ENCODE assay signal across 10 mouse cellular contexts in the genomic region with DNA sequence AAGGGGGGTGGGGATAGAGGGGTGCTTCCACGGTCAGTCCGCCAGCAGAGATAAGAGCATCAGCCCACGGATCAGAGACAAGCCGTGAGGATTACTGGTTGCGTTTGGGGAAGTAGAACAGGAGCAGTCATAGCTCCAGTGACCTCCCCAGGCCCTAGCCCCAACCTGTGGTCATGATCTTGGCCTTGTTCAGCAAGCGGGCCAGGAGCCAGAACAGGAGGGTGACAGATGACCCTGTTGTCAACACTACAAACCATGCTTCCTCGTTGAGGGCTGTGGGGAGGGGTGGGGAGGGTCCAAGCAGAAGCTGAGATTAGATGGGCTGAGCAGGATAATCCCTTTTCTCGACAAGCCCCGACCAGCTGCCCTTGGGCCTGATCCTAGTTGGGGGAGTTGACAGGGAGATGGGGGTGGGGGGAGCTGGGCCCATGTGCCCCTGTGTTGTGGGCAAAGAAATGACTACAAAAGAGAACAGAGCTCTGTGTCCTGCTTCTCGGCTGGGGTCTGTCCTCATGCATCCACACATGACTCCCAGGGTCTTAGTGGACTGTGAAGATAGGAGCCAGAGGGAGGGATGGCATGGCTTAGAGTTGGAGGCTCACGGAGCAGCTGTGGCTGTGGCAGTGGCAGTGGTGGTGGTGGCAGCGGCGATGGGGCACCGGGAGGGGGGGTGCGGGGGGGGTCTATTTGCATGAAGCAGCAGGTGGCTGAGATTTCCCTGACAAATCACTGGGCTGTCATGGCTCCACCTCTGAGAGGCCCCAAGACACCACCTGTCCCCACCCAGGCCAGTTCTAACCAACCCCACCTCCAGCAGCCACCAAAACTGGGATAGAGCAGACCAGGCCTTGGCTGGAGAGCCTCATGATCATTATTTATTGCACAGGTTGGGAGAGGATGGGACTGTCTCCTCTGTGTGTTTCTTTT. TPM values are rescaled to one million over a fixed set of nuclear protein-coding genes. Genes with fewer than 3 reads are reported as not detected.
DNase-seq lines count a peak whose midpoint lies in the region; ATAC-seq lines count a peak whose summit lies in the region.
"Had no signal": no experiment of that assay in that cellular context is flagged by ENCODE, and none has a peak within 500 bp of the region (broad histone marks: within the 10 kb centered on the region; RNA-seq: fewer than 3 reads in every experiment).

A gene (minus strand): TSS at position 35 of the 927 bp plus-strand sequence.

- peaks cover 35% of the 10 kb centered on the region for H3K36me3 ChIP-seq in embryonic facial prominence, embryonic 13.5 days
- peaks cover 23% of the 10 kb centered on the region for H3K36me3 ChIP-seq in hindbrain, embryonic 12.5 days
- H3K36me3 ChIP-seq in neural tube, embryonic 12.5 days: peaks cover 8% of the 10 kb centered on the region

- no peaks in the 10 kb centered on the region for H3K9me3 ChIP-seq in embryonic facial prominence, embryonic 13.5 days
- H3K9me3 ChIP-seq in hindbrain, embryonic 12.5 days (replicated peaks): no peaks in the 10 kb centered on the region
- no peaks in the 10 kb centered on the region for H3K9me3 ChIP-seq in neural tube, embryonic 12.5 days

- H3K27ac ChIP-seq in embryonic facial prominence, embryonic 13.5 days: no peak within 1 kb of the TSS
- H3K27ac ChIP-seq in hindbrain, embryonic 12.5 days: 0 out of 2 replicates have a peak within 1 kb of the TSS, but pooled peaks have one; percentile 40
- no peak within 1 kb of the TSS for H3K27ac ChIP-seq in neural tube, embryonic 12.5 days

- peak within 1 kb of the TSS; percentile 58 for H3K9ac ChIP-seq in embryonic facial prominence, embryonic 13.5 days
- H3K9ac ChIP-seq in hindbrain, embryonic 12.5 days: peak within 1 kb of the TSS; percentile 47
- peak within 1 kb of the TSS; percentile 38; the same call in 1 of the 2 replicates for H3K9ac ChIP-seq in neural tube, embryonic 12.5 days

- peak within 1 kb of the TSS; percentile 28 for H3K4me2 ChIP-seq in embryonic facial prominence, embryonic 13.5 days
- H3K4me2 ChIP-seq in hindbrain, embryonic 12.5 days (replicated peaks): peak within 1 kb of the TSS; percentile 21; the same call in 1 of the 2 replicates
- H3K4me2 ChIP-seq in neural tube, embryonic 12.5 days (replicated peaks): peak within 1 kb of the TSS; percentile 28

- ATAC-seq in embryonic facial prominence, embryonic 13.5 days (ENCODE audit: insufficient number of reproducible peaks, insufficient read depth, low FRiP score, low TSS enrichment, low read depth): no peak
- 0 out of 2 replicates have a peak, but pooled peaks have one; percentile 7 for ATAC-seq in hindbrain, embryonic 12.5 days (ENCODE audit: low FRiP score)
- peak; percentile 27; the same call in 1 of the 2 replicates for ATAC-seq in neural tube, embryonic 12.5 days (ENCODE audit: low FRiP score, low read depth)

- no peaks in the 10 kb centered on the region for H3K27me3 ChIP-seq in embryonic facial prominence, embryonic 13.5 days
- H3K27me3 ChIP-seq in hindbrain, embryonic 12.5 days: peaks cover 8% of the 10 kb centered on the region; the same call in 1 of the 2 replicates
- H3K27me3 ChIP-seq in neural tube, embryonic 12.5 days (replicated peaks): 0 out of 2 replicates have a peak, but pooled peaks cover 6% of the 10 kb centered on the region

- DNase-seq in gastrocnemius, postnatal 4 days (ENCODE audit: low spot score in 2 of 2): no peak
- DNase-seq in gastrocnemius, postnatal 25 days: no peak
- no peak for DNase-seq in layer of hippocampus, postnatal 25 days (ENCODE audit: extremely low spot score in 1 of 2, low spot score in 1 of 2)
- no peak for DNase-seq in left cerebral cortex, postnatal 25 days (ENCODE audit: low spot score in 2 of 2)
- DNase-seq in kidney, postnatal 10 days: no peak
- DNase-seq: kidney, postnatal 25 days had no signal

- intact Hi-C loops in left cerebral cortex, postnatal 25 days (cut with DNase I): no loop called here

- no peak within 1 kb of the TSS for H3K4me3 ChIP-seq in embryonic facial prominence, embryonic 13.5 days
- H3K4me3 ChIP-seq in hindbrain, embryonic 12.5 days: no peak within 1 kb of the TSS
- no peak within 1 kb of the TSS for H3K4me3 ChIP-seq in neural tube, embryonic 12.5 days
- H3K4me3 ChIP-seq: myocyte had no signal

- WGBS in embryonic facial prominence, embryonic 13.5 days: 25% methylated on average over 15 of the region's 15 CpGs
- WGBS in hindbrain, embryonic 12.5 days: 33% methylated on average over 15 of the region's 15 CpGs
- WGBS in neural tube, embryonic 12.5 days: 42% methylated on average over 15 of the region's 15 CpGs

- H3K4me1 ChIP-seq in embryonic facial prominence, embryonic 13.5 days: peaks cover 22% of the 10 kb centered on the region
- peaks cover 19% of the 10 kb centered on the region for H3K4me1 ChIP-seq in hindbrain, embryonic 12.5 days
- peaks cover 14% of the 10 kb centered on the region for H3K4me1 ChIP-seq in neural tube, embryonic 12.5 days

RNA-seq across cellular contexts. Expression of the gene that starts here (rescaled TPM):
- total RNA-seq in gastrocnemius, postnatal 4 days (2021): 10 to 100 TPM; 13.6 to 14.3 TPM
- 1 to 10 TPM; 1.6 to 1.7 TPM for total RNA-seq in gastrocnemius, postnatal 25 days (2021)
- 0.25 and 0.52 TPM in 2 replicates for polyA plus RNA-seq in embryonic facial prominence, embryonic 13.5 days (2015; fragmentation: Nextera tagmentation; extraction: Ambion mirVana)
- polyA plus RNA-seq in hindbrain, embryonic 12.5 days (2016; fragmentation: Nextera tagmentation; extraction: Ambion mirVana): 0.52 and 0.92 TPM in 2 replicates
- polyA plus RNA-seq in neural tube, embryonic 12.5 days (2016; fragmentation: Nextera tagmentation; extraction: Ambion mirVana): 0.50 and 0.52 TPM in 2 replicates
- under 1 TPM in 1 of 2 experiments, not detected in 1; 0.26 TPM for total RNA-seq in layer of hippocampus, postnatal 25 days (2021)
- total RNA-seq in left cerebral cortex, postnatal 25 days (2021): under 1 TPM in 1 of 2 experiments, not detected in 1; 0.18 TPM

Comparison
In these comparisons a context has a peak if more than half of its experiments do, and no peak if none do; other contexts are left out.
1. RNA of the gene that starts here (total RNA-seq): 13.6 to 14.3 TPM in gastrocnemius, postnatal 4 days; 1.6 to 1.7 TPM in gastrocnemius, postnatal 25 days, 0.26 TPM in layer of hippocampus, postnatal 25 days and 0.18 TPM in left cerebral cortex, postnatal 25 days; every median in the first group is over 4 times any median in the second.
2. Peak in ATAC-seq, H3K27ac ChIP-seq, H3K9ac ChIP-seq and H3K4me2 ChIP-seq in hindbrain, embryonic 12.5 days; RNA of the gene not detected or under 1 TPM.
3. Peak in ATAC-seq, H3K9ac ChIP-seq and H3K4me2 ChIP-seq in neural tube, embryonic 12.5 days; RNA of the gene not detected or under 1 TPM.
4. Peak in every context shown above with its lines, with median percentiles within 50 percentile points of each other: H3K4me2 ChIP-seq and H3K9ac ChIP-seq.